Mouse (Mus musculus) ovary, postnatal 14 days (tissue): ENCODE measurements around the gene Fam118b.

Experiments
- DNase-seq: peaks from one replicate; pipeline ENCODE4 v3.0.0; 2022; ENCODE audit warnings: low spot score

Gene Fam118b

GRCm38 (mm10) chr9:35197625-35198024, 70.0 kb downstream of the Fam118b start:
- no peak for DNase-seq

DNA sequence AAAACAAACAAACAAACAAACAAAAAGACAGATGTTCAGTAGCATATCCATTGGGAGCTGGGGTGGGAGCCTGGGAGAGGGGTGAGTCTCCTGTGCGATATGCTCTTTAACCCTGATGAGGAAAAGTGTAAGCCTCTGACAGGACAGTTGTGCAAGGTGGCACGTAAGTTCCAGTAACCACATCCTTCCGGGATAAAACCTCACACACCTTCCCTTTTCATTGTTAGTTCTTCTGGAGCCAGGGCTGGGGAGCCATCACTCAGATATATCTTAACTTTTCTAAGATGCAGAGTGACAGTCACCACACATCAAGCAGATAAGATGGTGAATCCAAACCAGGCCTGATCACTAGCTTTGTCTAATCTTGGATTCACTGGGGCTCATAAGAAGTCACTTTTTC, 73.6 kb downstream of the Fam118b start:
- no peak for DNase-seq

DNA sequence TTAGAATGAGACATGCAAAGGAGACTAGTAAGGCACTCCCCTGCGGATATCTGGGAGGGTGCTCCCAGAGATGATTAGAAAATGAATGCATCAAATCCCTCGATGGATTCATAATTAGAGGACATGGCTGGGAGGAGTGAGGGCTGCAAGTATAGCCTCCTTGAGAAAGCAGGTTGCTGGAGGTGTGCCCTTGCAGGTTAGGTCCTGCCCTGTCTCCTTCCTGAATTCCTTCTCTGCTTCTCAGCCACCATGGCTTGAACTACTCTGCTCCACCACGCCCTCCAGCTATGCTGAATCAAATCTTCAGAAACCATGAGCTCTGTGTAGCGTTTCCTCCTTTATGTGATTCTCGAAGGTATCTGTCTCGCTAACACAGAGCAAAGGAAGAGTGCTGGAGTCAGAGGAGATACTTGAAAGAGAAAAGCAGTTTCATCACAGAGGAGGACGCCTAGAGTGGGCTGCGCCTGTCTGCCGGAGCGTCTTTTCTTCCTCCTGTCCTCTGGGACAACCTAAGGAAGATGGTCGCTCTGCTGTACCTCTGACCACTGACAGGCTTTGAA, 74.5 kb downstream of the Fam118b start:
- DNase-seq = no peak

GRCm38 (mm10) chr9:35188700-35189099, 78.9 kb downstream of the Fam118b start:
- DNase-seq = no peak

DNA sequence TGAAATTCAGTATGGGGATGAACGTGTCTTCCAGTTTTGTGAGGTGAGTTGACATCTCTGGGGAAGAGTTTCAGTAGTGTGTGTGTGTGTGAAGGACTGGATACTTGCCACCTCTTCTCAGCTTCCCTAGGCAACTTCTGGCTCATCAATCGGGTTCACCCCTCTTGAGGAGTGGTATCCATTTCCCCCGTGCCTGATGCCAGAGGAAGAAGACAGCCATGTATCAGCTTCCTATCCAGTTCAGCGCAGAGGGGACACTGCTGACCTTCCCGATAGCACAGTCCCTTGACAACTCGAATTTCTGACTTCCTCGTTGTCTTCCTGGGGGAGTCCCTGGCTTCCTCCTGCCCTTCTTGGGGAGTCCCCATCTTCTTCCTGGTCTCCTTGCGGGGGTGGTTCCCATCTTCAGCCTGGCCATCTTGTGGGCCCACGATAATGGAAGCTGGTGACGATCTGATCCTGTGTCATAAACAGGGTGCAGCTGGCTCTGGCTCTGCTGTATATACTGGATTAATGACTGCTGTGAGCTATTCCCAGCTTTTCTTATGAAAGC, 80.2 kb downstream of the Fam118b start:
- DNase-seq = no peak

- DNase-seq = no peak
Observed at GRCm38 (mm10) chr9:35186430-35186829, 81.2 kb downstream of the Fam118b start.

- DNase-seq = no peak
Observed at GRCm38 (mm10) chr9:35183359-35183758, 84.2 kb downstream of the Fam118b start.

- no peak for DNase-seq
Observed at GRCm38 (mm10) chr9:35182832-35183231, 84.8 kb downstream of the Fam118b start.

- DNase-seq = no peak
Observed at GRCm38 (mm10) chr9:35176124-35176659, 91.4 kb downstream of the Fam118b start.

DNA sequence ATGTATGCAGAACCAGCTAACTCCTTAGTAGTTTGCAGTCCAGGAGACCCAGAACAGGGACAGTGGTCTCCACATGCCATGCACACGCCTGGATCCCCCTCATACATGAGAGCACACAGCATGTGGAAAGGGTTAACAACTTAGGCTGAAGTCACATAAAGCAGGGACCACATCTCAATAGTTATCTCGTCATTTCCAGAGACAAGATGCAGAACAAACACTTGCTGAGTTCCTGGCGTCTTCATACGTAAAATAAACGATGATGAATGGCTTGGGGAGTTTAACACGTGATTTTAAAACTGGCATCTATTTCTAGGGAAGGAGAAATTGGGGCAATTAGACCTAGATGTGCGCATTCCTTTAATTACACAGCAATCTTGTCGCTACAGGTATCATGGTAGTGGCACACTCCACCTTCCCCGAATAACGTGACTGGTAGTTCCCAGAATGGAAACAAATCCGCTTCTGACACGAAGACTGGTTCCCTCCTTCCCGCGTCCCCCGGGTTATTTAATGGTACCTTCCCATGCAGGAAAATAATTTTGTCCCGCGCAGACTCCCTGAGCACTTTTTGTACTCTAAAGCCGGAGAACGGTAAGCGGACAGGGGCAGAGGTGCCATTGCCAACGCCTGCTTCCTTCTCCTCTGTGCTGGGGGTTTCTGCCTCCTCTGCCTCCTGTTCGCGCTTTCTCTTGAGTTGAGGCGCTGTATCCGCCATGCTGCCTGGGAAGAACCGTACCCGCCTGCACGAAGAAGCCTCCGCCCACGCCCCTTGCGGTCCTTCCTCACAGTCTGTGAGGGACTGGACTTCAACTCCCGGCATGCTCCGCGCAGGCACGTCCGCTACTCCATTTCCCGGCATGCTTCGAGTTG, 92.1 kb downstream of the Fam118b start, which contains the start of gene Dcps:
Gene Dcps, minus strand, starts transcription at position 811 of the 873 bp plus-strand sequence.
- DNase-seq = peak; percentile 81

- DNase-seq = no peak
Observed at GRCm38 (mm10) chr9:35173331-35173730, 94.3 kb downstream of the Fam118b start.

DNA sequence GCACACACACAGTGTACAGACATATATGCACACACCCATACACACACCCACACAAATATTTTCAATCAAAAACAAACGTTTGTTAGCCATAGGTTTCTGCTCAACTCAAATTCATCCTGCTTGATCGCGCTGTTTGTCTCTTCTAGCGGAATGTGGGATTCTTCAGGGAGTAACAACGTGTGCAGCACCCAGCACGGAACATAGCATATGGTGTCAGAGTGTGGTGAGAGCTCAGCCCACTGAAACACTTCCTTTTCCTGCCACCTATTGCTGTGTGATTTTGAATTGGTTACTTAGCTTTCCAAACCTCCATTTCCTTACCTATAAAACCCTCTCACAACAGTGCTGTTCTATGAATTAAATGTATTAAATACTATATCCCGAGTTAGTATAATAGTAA, 97.5 kb downstream of the Fam118b start:
- DNase-seq = no peak
